Mouse (Mus musculus) heart, adult 8-10 months (tissue): Measurements from ENCODE around the gene Ssna1. TPM values are rescaled to one million over a fixed set of nuclear protein-coding genes. Genes with fewer than 3 reads are reported as not detected.

Source experiments
- DNase-seq: peaks from one replicate; pipeline ENCODE4 v3.0.0; 2022; ENCODE audit warnings: low spot score
- total RNA-seq, 4 experiments: library from RNA; stranded (reverse); gene quantifications; 2 replicates each; pipeline ENCODE4 v1.2.4; 2022

The Ssna1 gene
- 10 to 100 TPM; 39.5 to 47.1 (median 40.1) TPM for total RNA-seq

DNA sequence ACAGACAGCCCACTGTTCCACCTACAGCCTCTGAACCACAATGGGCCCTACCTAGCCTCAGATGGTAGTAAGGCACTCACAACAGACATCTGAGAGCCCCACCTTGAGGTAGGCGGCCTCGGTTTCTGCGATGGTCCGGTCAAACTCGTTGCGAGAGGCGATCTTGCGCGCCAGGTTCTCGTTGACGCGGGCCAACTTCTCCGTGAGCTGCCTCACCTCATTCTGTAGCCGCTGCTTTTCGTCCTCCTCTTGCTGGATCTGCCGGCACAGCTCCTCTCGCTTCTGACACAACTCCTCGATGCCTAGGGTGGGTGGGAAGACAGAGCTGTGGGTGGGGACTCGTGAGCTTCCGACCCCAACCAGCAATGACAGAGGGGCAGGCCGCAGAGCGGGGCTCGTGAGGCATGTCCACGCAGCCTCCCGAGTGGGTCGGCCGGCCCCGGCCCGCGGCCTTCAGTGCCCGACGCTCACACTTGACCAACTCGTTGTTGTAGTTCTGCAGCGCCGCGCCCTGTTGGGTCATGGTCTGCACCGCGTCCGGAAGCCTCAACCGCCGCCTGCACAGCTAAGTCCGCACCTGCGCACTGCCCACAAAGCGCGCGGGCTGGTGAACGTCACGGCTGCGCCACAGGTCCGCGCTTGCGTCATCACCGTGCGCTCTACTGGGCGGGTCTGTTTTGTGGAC, at the start of gene Ssna1, which contains the start of gene Anapc2:
Gene Ssna1 (minus strand): TSS at position 612 of the 685 bp plus-strand sequence.
Gene Anapc2 (plus strand): TSS at position 652 of the 685 bp plus-strand sequence.
- peak; percentile 96 for DNase-seq

DNA sequence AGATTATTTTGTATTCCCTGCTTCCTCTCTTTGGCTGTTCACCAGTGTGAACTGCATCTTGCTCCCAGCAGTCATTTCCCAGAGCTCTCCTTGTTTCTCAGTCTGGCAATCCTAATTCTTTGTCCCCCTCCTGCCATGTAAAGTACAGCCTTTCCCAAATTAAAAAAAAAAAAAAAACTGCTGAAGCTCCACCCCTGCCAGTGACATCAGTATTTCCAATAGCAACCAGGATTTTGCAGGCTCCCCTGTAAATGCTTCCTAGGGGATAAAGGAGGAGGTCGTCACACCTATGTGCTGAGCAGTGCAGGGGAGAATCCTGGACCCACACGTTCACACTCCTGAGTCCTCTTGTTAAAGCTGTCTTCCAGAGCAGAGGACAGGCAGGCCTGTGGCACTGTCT, 47.8 kb upstream of the Ssna1 start:
- DNase-seq = no peak

DNA sequence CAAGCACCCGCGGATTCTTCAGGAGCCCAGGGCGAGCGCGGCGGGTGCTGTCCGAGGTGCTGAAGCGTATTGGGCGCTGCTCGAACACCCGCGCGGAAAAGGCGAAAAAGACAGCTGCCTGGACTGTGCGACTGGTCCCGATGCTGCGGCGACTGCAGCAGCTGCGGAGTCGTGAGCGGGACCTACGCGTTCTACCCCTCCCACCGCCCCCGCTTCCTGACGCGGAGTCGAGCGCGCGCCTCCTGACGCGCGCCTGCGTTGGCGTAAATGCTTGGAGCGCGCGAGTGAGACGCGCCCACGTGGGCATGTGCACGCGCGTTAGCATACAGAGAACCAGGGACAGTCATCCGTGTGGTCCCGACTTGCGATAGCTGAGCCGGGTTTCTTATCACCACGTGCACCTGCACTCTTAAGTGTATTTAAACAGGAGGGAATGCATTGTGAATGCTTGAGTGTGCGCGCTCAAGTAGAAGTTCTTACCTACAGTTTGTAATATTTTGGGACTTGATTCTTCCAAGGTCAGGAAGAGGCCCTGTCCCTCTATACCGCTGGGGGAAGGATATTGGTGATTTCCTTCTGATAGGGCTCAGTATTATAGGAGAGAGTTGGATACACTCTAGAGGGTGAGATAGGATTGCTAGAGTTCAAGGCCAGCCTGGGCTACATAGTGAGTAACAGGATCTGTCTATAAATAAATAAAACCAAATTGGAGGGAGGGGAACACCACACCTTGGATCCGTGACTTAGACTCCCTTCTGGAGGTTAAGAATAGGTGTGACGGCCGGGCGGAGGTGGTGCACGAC, 46.9 kb upstream of the Ssna1 start, which contains the start of gene Grin1:
Gene Grin1 (minus strand): TSS at position 217 of the 803 bp plus-strand sequence.
- DNase-seq = no peak

DNA sequence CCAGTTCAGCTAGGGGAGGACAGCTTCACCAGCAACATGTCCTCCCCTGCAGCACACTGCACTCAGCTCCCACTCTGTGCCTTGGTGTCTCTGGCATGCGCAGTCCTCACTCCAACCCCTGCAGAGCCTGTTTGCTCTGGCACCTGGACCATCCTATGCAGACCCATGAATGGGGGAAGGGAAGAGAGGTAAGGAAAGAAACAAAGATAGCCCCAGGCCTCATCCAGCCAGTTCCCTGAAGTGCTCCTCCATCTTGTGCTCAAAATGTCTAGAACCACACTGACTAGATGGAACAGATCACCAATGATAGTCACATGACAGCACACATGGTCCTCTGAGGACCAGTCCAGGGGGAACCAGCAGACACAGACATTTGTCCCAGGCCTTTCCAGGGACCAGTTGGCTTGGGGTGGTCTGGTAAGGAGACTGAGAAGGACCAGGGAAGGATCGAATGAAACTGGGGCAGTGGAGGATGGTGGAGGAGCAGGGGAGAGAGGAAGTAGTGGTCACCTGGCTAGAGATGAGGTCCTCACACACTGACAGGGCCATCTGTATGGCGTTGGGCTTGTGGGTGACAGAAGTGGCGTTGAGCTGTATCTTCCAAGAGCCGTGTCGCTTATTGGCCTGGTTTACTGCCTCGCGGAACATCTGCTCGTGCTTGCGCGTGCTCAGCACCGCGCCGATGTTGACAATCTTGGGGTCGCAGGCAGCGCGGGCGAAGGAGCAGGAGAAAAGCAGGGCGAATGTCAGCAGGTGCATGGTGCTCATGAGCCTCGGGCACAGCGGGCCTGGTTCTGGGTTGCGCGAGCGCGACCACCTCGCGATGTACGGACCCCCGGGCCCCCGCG, 46.1 kb upstream of the Ssna1 start:
- DNase-seq = no peak

DNA sequence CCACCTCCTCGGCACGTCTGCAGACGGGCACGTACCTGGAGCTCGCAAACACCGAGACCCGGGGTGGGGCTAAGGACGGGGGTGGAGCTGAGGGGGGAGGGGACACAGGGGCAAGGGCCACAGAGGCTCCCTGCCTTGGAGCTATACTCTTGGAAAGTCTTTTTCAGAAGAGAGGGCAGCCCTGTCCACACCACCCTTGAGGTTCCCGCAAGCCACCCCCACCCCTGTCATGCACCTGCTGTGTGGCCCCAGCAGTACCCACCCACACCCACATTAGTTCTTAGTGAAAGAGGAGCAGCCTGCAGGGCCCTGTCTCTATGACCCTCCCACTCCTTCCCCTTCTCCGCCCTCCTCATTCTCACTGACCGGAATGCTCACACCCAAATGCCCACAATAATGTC, 39.3 kb upstream of the Ssna1 start:
- no peak for DNase-seq

DNA sequence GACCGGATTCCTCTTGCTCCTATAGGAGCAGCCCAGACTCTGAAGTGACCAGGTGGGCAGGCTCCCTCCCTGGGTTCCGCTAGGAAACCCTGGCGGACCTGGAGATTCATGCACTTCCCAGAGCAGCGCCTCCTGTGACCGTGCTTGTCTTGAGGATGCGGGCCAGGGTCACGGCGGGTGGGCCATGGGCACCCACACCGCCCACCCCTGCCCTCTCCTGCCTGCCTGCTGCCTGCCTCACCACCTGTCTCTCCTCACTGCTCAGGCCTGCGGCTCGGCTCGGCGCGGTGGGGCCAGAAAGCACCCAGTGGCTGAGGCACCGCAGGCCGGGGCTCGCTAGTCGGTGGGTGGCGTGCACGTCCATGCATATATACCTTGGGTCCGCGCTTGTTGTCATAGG, 38.7 kb upstream of the Ssna1 start:
- no peak for DNase-seq

DNA sequence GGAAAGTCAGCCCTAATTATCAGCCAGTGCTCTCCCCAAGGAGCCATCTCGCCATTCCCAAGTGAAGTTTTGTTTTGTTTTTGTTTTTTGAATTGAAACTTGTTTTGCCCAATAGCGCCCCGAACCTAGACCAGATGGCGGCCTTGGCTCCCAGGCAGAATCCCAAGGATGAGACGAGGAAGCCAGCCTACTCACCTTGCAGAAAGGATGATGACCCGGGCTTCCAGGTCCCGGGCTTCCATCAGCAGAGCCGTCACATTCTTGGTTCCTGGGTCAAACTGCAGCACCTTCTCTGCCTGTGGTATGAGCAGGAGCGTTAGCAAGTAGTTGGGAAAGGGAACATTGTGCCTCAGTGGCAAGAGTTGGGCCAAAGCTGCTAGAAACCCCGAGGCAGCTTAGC, 37.9 kb upstream of the Ssna1 start:
- no peak for DNase-seq

DNA sequence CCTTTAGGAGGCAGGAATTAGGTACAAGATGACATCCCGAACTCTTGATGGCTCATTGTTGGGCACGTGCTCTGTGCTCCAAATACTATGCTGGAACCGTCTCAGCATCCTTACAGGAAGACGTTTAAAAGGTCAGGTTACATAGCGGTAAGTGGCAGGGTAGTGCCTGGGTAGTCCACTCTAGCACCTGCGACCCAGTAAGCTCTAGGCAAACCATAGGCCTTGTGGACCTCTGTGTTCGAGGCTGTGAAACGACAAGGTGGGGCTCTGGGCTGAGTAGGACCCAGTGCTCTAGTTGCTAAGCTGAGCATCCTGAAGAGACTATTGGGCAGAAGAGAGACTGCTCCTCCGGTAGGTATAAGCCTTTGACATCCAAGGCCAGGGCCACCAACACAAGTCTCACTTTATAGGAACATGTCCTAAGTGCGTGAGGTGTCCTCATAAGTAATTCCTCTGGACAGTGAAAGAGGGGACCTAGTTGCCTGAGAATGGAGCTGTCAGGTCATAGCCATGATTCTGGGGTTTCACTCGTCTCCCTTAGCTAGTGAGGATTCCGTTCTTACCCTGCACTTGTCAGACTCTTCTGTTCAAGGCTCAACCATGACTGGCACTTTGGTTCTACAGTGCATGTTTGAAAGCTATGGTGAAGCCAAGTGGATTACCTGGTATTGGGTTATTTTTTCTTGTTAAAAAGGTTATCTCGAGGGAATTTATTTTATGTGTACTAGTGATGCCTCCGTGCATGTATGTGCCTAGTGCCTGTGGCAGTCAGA, 33.5 kb upstream of the Ssna1 start:
- no peak for DNase-seq

DNA sequence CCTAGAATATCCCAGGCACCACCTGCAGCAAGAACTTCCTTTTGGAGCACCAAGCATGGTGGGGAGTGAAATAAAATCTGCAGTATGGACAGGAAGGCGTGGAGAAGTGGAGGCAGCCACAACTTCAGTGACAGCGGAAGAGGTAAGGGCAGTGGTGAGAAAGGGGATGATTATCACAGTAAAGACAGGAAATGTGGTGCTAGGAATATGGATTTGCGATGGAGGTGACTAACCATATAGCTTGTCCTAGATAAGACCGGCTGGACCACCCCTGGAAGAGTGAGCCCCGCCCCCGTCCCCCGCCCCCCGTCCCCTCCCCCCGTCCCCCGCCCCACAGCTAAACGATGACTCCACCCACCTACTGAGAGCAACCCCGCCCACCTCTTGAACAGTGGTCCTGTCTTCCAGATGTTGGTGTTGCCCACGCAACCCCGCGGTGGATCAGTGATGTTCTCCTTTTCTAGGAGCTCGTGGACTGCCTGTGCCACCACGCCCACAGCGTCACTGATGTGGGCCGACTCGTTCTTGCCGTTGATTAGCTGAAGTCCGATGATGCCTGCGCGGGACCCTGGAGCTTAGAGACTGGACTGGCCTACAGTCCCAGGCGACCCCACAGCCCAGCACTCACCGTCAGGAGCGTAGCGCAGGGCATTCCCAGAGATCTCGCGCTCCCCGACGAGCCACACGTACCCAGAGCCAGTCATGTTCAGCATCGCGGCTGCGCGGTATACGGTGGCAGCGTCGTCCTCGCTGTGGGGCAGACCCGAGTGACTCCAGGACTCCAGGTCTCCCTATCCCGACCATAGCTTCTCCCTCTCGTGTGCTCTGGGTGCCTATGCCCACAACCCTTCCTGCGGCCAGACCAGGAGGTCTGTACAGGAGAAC, 32.7 kb upstream of the Ssna1 start:
- no peak for DNase-seq

DNA sequence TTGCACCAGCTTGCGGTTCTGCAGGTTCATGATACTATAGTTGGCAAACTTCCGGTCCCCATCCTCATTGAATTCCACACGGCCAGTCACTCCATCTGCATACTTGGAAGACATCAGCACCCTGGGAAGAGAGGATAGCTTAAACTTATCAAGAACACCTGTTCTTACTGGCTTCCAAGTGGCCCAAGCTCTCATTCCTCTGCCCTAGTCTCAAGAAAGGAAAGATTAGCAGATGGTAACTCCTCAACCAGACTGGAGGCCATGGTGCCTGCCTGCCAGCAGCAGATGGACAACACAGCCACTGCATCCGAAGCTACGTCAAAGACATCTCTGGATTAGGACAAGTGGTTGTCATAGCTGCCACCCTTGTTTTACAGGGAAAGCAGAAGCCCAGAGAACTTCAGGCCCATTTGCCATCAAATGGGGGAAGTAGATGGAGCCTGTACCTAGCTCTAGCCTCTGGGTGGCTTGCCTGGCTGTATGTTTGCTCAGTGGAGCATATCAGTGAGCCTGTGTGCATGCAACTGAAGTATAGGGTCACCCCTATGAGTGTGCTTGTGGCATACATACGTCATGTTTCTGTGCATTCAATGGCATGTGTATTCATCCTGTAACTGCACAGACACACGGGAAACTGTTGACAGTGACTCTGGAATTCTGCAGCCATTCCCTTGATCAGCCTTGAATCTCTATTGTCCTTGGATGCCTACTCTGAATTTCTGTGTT, 31.9 kb upstream of the Ssna1 start:
- no peak for DNase-seq

DNA sequence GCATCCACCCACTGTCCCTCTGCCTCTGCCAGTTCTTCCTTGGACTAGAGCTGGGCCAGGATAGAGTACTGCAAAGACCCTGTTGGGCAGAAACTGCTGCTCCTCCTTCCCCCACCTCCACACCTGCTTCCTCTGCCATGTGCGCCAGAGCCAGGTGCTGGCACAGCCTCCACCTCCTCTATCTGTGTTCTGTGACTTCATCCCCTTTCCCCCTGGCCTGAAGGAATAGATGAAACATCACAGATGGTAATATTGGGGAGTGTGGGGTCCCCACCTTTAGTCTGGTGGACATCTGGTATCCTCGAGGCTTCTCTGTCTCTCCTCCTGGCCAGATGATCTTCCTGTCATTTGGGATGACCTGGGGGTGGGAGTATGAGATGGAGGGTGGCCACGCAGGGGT, 31.2 kb upstream of the Ssna1 start:
- no peak for DNase-seq

DNA sequence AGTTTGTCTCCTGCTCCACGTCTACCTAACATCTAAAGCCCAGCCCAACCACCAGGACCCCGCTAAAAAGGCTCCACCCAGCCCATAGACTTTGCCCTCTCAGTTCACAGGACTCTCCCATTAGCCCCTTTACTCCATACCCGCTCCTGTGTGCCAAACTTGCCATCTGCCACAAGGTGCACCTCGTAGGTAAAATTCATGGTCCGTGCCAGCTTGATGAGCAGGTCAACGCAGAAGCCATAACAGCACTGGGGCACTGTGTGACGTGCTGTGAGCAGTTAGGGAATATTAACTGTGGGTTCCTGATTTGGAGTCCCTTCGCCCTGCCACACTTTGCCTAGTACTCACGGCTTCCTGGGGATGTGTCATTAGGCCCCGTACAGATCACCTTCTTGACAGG, 25.8 kb upstream of the Ssna1 start:
- DNase-seq = no peak

DNA sequence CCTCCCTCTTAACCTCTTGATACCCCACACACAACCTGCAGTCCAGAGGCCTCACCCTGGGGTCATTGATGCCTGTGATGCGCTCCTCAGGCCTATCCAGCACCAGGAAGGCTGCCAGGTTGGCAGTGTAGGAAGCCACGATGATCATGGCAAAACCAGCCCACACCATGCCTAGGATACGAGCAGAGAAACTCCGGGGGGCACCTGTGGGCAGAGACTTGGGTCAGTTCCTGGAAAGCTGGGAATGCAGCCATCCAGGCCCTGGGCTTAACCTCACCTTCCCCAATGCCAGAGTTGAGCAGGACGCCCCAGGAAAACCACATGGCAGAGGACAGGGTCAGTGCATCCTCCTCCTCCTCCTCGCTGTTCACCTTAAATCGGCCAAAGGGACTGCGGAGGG, 24.9 kb upstream of the Ssna1 start:
- no peak for DNase-seq

DNA sequence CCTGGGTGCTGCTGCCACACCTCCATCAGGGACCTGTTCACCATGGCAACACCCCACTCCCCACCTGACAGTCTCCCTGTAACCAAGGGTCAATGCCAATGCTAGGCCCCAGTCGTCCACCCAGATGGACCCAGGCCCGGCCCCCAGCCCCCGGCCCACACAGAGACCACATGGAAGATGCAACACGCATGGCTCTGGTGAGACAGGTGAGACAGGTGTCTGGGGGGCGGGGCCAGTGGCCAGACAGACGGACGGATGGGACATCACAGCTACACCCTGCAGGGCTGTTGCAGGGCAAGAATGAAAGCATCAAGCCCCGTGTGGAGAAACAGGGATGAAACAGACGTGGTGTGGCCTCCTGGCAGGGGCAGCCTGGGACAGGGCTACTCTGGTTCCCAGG, 21.5 kb upstream of the Ssna1 start:
- DNase-seq = no peak

DNA sequence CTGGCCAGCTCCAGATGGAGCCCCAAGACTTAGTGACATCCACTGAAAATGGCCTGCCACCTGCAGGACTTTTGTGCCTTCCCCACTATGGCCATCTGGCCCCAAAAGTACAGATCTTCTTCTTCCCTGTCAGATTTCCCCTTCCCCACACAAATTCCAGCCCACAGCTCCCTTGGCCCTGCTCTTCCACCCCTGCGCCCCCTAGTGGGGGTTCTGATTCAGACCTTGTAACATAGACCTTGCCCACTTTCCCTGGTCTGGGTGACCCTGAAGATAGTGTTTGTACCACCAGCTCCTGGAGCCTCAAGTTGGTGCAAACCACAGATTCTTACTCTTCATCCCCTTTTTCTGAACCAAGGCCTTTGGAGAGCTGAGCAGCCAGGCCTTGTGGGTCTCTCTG, 20.6 kb upstream of the Ssna1 start:
- peak; percentile 74 for DNase-seq

DNA sequence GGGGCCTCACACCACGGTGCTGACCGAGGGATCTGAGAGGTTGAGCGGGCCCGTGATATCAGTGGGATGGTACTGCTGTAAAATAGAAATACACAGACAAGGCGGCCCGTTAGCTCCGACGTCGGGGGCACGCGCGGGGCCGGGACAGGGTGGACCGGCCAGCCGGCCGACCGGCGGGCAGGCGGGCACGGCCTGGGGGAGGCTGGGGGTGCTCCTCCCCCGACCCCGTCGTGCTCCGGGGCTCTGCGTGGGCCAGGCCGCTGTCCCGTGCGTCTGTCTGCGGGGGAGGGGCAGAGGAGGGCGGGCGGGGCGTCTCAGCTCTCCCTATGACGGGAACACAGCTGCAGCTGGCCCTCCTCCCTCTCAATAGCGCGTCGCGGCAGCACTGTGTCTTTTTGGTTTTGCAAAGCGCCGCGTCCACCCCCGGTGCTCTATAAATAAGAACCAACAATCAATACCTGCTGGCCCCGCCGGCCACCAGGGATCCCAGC, 19.9 kb upstream of the Ssna1 start:
- no peak for DNase-seq

DNA sequence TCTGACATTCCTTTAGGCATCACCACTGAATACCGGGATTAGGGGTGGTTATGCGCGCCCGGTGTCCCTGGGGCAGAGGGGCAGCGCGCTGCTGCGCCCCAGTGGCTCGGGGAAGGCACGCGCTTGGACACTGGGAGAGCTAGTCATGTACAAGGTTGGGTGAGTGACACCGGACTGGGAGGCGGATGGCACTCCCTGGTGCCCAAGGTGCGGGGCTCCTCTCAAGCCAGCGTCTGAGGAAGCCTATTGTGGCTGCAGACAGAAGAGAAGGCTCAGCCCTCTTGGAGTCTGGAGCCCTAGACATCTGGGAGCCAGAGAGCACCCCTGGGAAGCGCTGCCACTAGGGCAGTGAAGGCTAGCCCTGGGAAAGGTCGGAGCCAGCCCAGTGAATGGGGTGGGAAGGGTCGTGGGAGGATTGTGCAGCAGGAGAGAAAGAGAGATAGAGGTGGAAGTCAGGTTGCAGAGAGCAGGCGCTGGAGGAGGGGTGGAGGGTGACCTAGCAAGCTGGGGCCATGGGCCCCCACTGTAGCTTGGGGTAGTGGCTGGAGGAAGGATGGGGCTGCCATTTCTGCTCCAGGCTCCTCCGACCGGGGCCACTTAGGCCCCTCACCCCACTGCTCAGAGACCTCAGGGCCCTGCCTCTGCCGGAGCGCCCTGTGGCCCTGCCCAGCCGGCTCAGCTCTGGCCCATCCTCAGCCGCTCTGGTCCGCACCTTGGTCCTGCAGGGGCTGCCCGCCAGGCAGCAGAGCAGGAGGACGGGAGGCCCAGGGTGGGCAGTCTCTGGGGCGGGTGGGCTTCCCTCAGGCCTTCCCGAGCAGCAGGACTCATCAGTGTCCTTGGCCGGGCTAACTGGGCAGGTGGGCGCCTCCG, 19.2 kb upstream of the Ssna1 start:
- DNase-seq = no peak

DNA sequence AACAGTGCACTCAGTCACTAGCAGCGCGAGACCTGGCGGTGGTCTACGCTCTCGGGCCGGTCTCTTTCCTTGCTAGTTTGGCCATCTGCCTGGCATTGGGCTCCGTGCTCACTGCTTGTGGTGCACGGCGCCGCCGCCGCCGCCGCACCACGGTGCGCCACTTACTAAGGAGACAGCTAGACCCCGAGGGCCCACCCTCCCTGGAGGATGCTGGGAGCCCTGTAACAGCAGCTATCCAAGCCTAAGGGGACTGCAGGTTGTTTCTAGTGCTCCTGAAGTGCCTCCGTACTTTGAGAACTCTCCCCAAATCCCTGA, 18.5 kb upstream of the Ssna1 start:
- DNase-seq = no peak
